Mouse (Mus musculus): ENCODE measurements around the gene Cdk4.

DNA sequence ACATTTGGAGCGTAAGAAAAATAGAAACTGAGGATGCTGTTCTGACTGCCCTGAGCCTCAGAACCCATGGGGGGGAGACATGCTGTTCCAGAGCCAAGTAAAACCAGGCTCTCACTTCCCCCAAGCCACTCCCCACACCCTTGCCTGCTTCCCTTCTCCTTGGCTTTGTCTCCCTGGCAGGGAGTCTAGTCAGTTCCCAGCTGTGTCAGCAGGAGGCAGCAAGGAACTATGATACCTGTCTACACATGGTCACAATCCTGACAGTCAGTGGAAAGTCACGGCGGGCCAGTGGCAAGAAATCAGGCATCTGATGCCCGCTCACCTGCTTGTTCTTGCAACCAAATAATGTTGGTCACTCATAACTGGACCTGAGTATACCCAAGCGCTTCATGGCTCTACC lies 46.8 kb upstream of the Cdk4 start:
- no peak for TF ChIP-seq CTCF (IDR thresholded peaks at IDR 0.05; ENCODE audit: extremely low read depth, insufficient read depth, insufficient read length, insufficient replicate concordance)
- TF ChIP-seq POLR2A (IDR thresholded peaks at IDR 0.05; ENCODE audit: low read depth, low read length) = no peak
